Mouse (Mus musculus) liver, embryonic 14.5 days (tissue): ENCODE measurements at regions not wholly inside any gene's neighbourhood (a gene's known extent, or its start where the extent isn't known, plus 50 kb on each side); places are given as distances from the start of the nearest gene placed in this dataset.

ENCODE experiments used
- CTCF ChIP-seq: IDR thresholded peaks from 2 replicates; pipeline ENCODE4 v1.5.1; 2016; ENCODE audit warnings: antibody characterized with exemption, low read depth, control low read depth
- EP300 ChIP-seq: IDR thresholded peaks from 2 replicates; pipeline ENCODE4 v1.6.1; 2016; ENCODE audit warnings: antibody characterized with exemption, low read depth

DNA sequence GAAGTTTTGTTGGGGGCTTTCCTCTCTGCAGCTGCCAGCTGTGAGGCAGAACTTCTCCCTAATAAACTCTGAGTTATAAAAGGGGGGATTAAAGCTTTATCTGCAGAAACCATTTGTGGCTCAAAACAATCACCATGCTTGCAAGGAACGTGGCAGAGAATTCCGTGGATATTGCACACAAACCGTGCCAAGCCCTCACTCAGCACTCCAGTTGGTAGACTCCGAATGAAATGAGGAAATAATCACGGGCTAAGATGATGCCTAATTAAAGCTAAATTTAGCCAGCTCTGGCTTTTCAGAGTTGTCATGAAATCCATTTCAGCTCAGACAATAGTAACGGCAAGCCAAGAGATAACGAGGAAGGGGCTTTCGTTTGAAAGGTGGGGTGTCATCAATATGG lies 58.1 kb upstream of the Prok2 start:
- TF ChIP-seq EP300, result no peak
- TF ChIP-seq CTCF, result no peak
